Mouse (Mus musculus): ENCODE measurements around the gene Ankle1.
A peak's percentile ranks its signal among the peaks of the same experiment; 100 is the strongest.
"Not testable (repeated sequence)": the region's sequence is repeated elsewhere in the genome, so short reads cannot be mapped to it uniquely, and the experiment has no call there.

Gene Ankle1

GRCm38 (mm10) chr8:71408231-71408630 lies 2.4 kb downstream of the Ankle1 start:
- no peak for DNase-seq

- no peak for DNase-seq
These were observed 5.9 kb downstream of the Ankle1 start for GRCm38 (mm10) chr8:71411535-71412273.

- DNase-seq, result no peak
These were observed 16.3 kb downstream of the Ankle1 start for GRCm38 (mm10) chr8:71422121-71422520.

- DNase-seq, result not testable (repeated sequence)
These were observed 27.1 kb downstream of the Ankle1 start for GRCm38 (mm10) chr8:71432935-71433334.

GRCm38 (mm10) chr8:71437041-71437440 lies 31.2 kb downstream of the Ankle1 start:
- no peak for DNase-seq

GRCm38 (mm10) chr8:71441404-71441803 lies 35.6 kb downstream of the Ankle1 start:
- DNase-seq, result peak; percentile 38 to 48

GRCm38 (mm10) chr8:71445096-71445495 lies 39.3 kb downstream of the Ankle1 start:
- DNase-seq, result no peak

- no peak for DNase-seq
These were observed 45.5 kb downstream of the Ankle1 start for GRCm38 (mm10) chr8:71451337-71451736.

GRCm38 (mm10) chr8:71451777-71452176 lies 46.0 kb downstream of the Ankle1 start:
- no peak for DNase-seq

GRCm38 (mm10) chr8:71452669-71453068 lies 46.9 kb downstream of the Ankle1 start:
- no peak for DNase-seq

GRCm38 (mm10) chr8:71454668-71455067 lies 48.9 kb downstream of the Ankle1 start:
- no peak for DNase-seq

GRCm38 (mm10) chr8:71456906-71457305 lies 51.1 kb downstream of the Ankle1 start:
- DNase-seq, result peak in 1 of 2 experiments; percentile 21

GRCm38 (mm10) chr8:71457659-71458270 lies 52.0 kb downstream of the Ankle1 start:
- DNase-seq, result no peak
